Mouse (Mus musculus): ENCODE results near the gene Mogs. TPM values are rescaled to one million over a fixed set of nuclear protein-coding genes. Genes with fewer than 3 reads are reported as not detected.

Gene Mogs
- total and polyA plus RNA-seq, 3 experiments: 57.2 to 78.9 (median 77.3) TPM

DNA sequence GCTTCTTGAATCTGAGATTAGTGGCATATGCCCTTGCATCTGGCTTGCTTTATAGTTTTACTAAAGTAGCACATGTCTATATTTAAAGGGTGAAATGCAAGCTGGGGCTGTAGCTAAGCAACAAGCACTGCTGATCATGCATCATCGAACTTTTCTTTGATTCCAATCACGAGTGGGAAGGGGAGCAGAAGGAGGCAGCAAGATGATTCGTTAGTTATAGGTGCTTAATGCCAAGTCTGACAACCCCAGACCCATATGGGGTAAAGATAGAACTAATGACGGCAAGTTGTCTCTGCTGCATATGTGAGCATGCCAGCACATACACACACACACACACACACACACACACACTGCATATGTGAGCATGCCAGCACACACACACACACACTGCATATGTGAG is 11.1 kb upstream of the Mogs start:
- no peak for DNase-seq (ENCODE audit: extremely low read depth)
- no peaks in the 10 kb centered on the region for H3K9me3 ChIP-seq (replicated peaks; ENCODE audit: low read length)
- in situ Hi-C loops (cut with MboI; ENCODE audit: low pct_ligation_motif_present, low pct_unique_long_range_greater_than_20kb, low sequenced_read_pairs): loop anchor here (5.0 kb wide), 2 partner anchors 107 to 192 kb away; no protein-coding TSS in a partner anchor
- peaks cover 13 to 35% of the 10 kb centered on the region in 2 experiments for H3K4me1 ChIP-seq (ENCODE audit: control insufficient read depth in 1 of 2, insufficient read depth in 2 of 2)
- dilution Hi-C loops (cut with MboI; ENCODE audit: extremely low pct_ligation_motif_present, extremely low pct_unique_long_range_greater_than_20kb, low sequenced_read_pairs): no loop called here
- H3K27ac ChIP-seq (ENCODE audit: insufficient read depth, low read depth): no peak overlapping the region
- no peak overlapping the region for H3K4me2 ChIP-seq (ENCODE audit: insufficient read depth, low read depth, poor library complexity, severe bottlenecking)
- H3K27me3 ChIP-seq (replicated peaks): no peaks in the 10 kb centered on the region
- H3K4me3 ChIP-seq (replicated peaks in 1 of 3; ENCODE audit: low read depth in 2 of 3, low read length in 2 of 3, poor library complexity in 1 of 3): no peak overlapping the region
- peaks cover 6 to 42% of the 10 kb centered on the region in 2 experiments for H3K36me3 ChIP-seq (replicated peaks in 1 of 2; ENCODE audit: control insufficient read depth in 1 of 2, insufficient read depth in 1 of 2, low read length in 1 of 2)
- no peak overlapping the region for H3K9ac ChIP-seq (ENCODE audit: insufficient read depth, low read depth)
- no peaks in the 10 kb centered on the region for H3K79me2 ChIP-seq (replicated peaks; ENCODE audit: control insufficient read depth, extremely low read depth, insufficient read depth, poor library complexity, severe bottlenecking)
- TF ChIP-seq ZNF384 (IDR thresholded peaks at IDR 0.05; ENCODE audit: low read depth, low read length) (no peak), TBP (conservative IDR thresholded peaks at IDR 0.05; ENCODE audit: low read depth, low read length) (no peak), CTCF (conservative IDR thresholded peaks at IDR 0.05 in 1 of 2, IDR thresholded peaks at IDR 0.05 in 1 of 2; ENCODE audit: low read depth in 2 of 2, low read length in 2 of 2) (no peak), POLR2A (IDR thresholded peaks at IDR 0.05; ENCODE audit: low read depth, low read length) (no peak), MAX (IDR thresholded peaks at IDR 0.05; ENCODE audit: low read length) (no peak), ZKSCAN1 (IDR thresholded peaks at IDR 0.05; ENCODE audit: borderline replicate concordance, low read depth, low read length) (no peak), USF1 (IDR thresholded peaks at IDR 0.05; ENCODE audit: low read depth, low read length) (no peak), RAD21 (IDR thresholded peaks at IDR 0.05; ENCODE audit: low read depth, low read length) (no peak), E2F4 (IDR thresholded peaks at IDR 0.05; ENCODE audit: insufficient replicate concordance, low read depth, low read length) (no peak), CHD1 (IDR thresholded peaks at IDR 0.05; ENCODE audit: low read depth, low read length) (no peak), MYC (IDR thresholded peaks at IDR 0.05; ENCODE audit: low read depth, low read length) (no peak)

DNA sequence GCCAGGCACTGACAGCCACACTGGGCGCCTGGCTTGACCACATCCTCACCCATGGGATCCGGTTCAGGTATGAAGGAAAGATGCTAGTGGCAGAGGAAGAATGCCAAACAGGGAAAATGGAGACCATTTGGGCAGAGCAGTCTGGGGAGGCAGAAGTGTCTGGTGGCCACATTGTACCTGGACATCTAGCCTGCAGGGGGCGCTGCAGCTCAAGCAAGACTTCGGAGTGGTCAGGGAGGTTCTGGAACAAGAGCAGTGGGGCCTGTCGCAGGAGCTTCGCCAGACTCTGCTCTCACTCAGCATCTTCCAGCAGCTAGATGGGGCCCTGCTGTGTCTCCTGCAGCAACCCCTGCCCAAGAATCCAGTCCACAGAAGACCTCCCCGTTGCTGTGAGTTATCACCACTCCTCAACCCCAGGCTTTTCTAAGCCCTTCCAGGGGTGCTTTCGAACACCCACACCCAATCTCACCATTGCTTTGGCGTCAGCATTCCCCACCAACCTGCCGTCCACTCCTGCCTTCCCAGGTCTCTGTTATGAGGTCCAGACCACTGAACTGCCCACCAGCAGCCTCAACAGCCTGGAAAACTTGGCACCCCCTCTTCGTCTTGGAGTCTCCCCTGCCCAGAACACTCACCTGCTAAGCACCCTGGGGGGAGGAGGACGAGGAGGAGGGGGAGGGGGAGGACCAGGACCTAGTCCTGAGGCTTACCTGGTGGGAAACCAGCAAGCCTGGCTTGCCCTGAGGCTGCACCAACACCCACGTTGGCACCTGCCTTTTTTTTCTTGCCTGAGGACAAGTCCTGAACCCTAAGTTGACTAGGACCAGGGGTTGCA is 7.5 kb upstream of the Mogs start:
- H3K79me2 ChIP-seq (replicated peaks; ENCODE audit: control insufficient read depth, extremely low read depth, insufficient read depth, poor library complexity, severe bottlenecking): peaks cover 14% of the 10 kb centered on the region
- dilution Hi-C loops (cut with MboI; ENCODE audit: extremely low pct_ligation_motif_present, extremely low pct_unique_long_range_greater_than_20kb, low sequenced_read_pairs): no loop called here
- in situ Hi-C loops (cut with MboI; ENCODE audit: low pct_ligation_motif_present, low pct_unique_long_range_greater_than_20kb, low sequenced_read_pairs): no loop called here
- TF ChIP-seq CTCF (conservative IDR thresholded peaks at IDR 0.05 in 1 of 2, IDR thresholded peaks at IDR 0.05 in 1 of 2; ENCODE audit: low read depth in 2 of 2, low read length in 2 of 2): peak; percentile 72 to 88
- TF ChIP-seq UBTF (IDR thresholded peaks at IDR 0.05; ENCODE audit: low read depth, low read length): no peak
- peak; percentile 34; the same call in 1 of the 2 replicates for TF ChIP-seq SIN3A (IDR thresholded peaks at IDR 0.05; ENCODE audit: low read length)
- 0 out of 2 replicates have a peak, but pooled peaks have one; percentile 11 for TF ChIP-seq NELFE (IDR thresholded peaks at IDR 0.05; ENCODE audit: low read depth, low read length)
- no peak for TF ChIP-seq GABPA (IDR thresholded peaks at IDR 0.05; ENCODE audit: insufficient replicate concordance, low read depth, low read length)
- no peak for TF ChIP-seq TBP (conservative IDR thresholded peaks at IDR 0.05; ENCODE audit: low read depth, low read length)
- no peak for TF ChIP-seq JUN (IDR thresholded peaks at IDR 0.05; ENCODE audit: insufficient read depth, low read depth, low read length)
- TF ChIP-seq USF1 (IDR thresholded peaks at IDR 0.05; ENCODE audit: low read depth, low read length): no peak
- TF ChIP-seq NRF1 (IDR thresholded peaks at IDR 0.05; ENCODE audit: low read depth, low read length): no peak
- TF ChIP-seq MAZ (IDR thresholded peaks at IDR 0.05; ENCODE audit: low read depth, low read length): no peak
- peak; percentile 70 for TF ChIP-seq SMC3 (IDR thresholded peaks at IDR 0.05; ENCODE audit: low read depth, low read length)
- no peak for TF ChIP-seq MYC (IDR thresholded peaks at IDR 0.05; ENCODE audit: low read depth, low read length)
- TF ChIP-seq ZMIZ1 (IDR thresholded peaks at IDR 0.05; ENCODE audit: low read depth, low read length): no peak
- TF ChIP-seq POLR2AphosphoS2 (IDR thresholded peaks at IDR 0.05; ENCODE audit: low read depth, low read length): no peak
- peak; percentile 73 for TF ChIP-seq RAD21 (IDR thresholded peaks at IDR 0.05; ENCODE audit: low read depth, low read length)
- no peak for TF ChIP-seq RCOR1 (conservative IDR thresholded peaks at IDR 0.05; ENCODE audit: low read depth, low read length)
- TF ChIP-seq ZC3H11A (IDR thresholded peaks at IDR 0.05; ENCODE audit: low read depth, low read length): no peak
- no peak for TF ChIP-seq MXI1 (IDR thresholded peaks at IDR 0.05; ENCODE audit: low read depth, low read length)
- no peak for TF ChIP-seq HCFC1 (IDR thresholded peaks at IDR 0.05; ENCODE audit: low read depth, low read length)
- no peak for TF ChIP-seq CHD2 (IDR thresholded peaks at IDR 0.05; ENCODE audit: low read length)
- TF ChIP-seq ZNF384 (IDR thresholded peaks at IDR 0.05; ENCODE audit: low read depth, low read length): no peak
- no peak for TF ChIP-seq ELF1 (IDR thresholded peaks at IDR 0.05; ENCODE audit: low read depth, low read length)
- TF ChIP-seq TCF12 (IDR thresholded peaks at IDR 0.05; ENCODE audit: low read depth, low read length): 0 out of 2 replicates have a peak, but pooled peaks have one; percentile 11
- peak; percentile 60; the same call in 1 of the 2 replicates for TF ChIP-seq MAX (IDR thresholded peaks at IDR 0.05; ENCODE audit: low read length)
- peak; percentile 88 for DNase-seq (ENCODE audit: extremely low read depth)
- H3K27ac ChIP-seq (ENCODE audit: insufficient read depth, low read depth): no peak overlapping the region
- peak overlapping the region; percentile 59 for H3K4me2 ChIP-seq (ENCODE audit: insufficient read depth, low read depth, poor library complexity, severe bottlenecking)
- H3K27me3 ChIP-seq (replicated peaks): no peaks in the 10 kb centered on the region
- H3K9me3 ChIP-seq (replicated peaks; ENCODE audit: low read length): no peaks in the 10 kb centered on the region
- peaks cover 9 to 63% of the 10 kb centered on the region in 2 experiments for H3K36me3 ChIP-seq (replicated peaks in 1 of 2; ENCODE audit: control insufficient read depth in 1 of 2, insufficient read depth in 1 of 2, low read length in 1 of 2)
- peak overlapping the region; percentile 70 to 100 (median 99) for H3K4me3 ChIP-seq (replicated peaks in 1 of 3; ENCODE audit: low read depth in 2 of 3, low read length in 2 of 3, poor library complexity in 1 of 3)
- peaks cover 13 to 39% of the 10 kb centered on the region in 2 experiments for H3K4me1 ChIP-seq (ENCODE audit: control insufficient read depth in 1 of 2, insufficient read depth in 2 of 2)
- H3K9ac ChIP-seq (ENCODE audit: insufficient read depth, low read depth): peak overlapping the region; percentile 77; the same call in 1 of the 2 replicates

All from CH12.LX (cell line).